Mouse (Mus musculus) liver, embryonic 14.5 days (tissue): Measurements from ENCODE around the gene Rims4. TPM values are rescaled to one million over a fixed set of nuclear protein-coding genes. Genes with fewer than 3 reads are reported as not detected.

Experiments
- ATAC-seq: fragments of 200-750 bp; cut with Nextera tagmentation; 2 replicates; pipeline ENCODE4 v1.8.0; 2017; ENCODE audit warnings: moderate number of reproducible peaks, mild to moderate bottlenecking, moderate library complexity; ENCODE audit not compliant: insufficient read depth
- DNase-seq, 3 experiments: peaks; one replicate each; pipeline ENCODE4 v3.0.0-alpha.2; 2012 to 2013; ENCODE audit warnings: low read depth in 3 of 3, low spot score in 3 of 3
- H3K27ac ChIP-seq: fragments of 300-500 bp; sonication (generic); 2 replicates; pipeline ENCODE4 v1.5.1; 2014; ENCODE audit warnings: moderate library complexity, mild to moderate bottlenecking, control low read depth, inconsistent platforms
- H3K27me3 ChIP-seq: fragments of 300-500 bp; sonication (generic); 2 replicates; pipeline ENCODE4 v1.6.1; 2014; ENCODE audit warnings: mild to moderate bottlenecking, low read length, moderate library complexity; ENCODE audit not compliant: control insufficient read depth, insufficient read depth
- H3K36me3 ChIP-seq: fragments of 300-500 bp; sonication (generic); replicated peaks from 2 replicates; pipeline ENCODE4 v1.6.1; 2014; ENCODE audit warnings: low read depth; ENCODE audit not compliant: control insufficient read depth, insufficient read depth
- H3K4me1 ChIP-seq, 2 experiments: fragments of 200-500 bp in 1 of 2; fragments of 300-500 bp in 1 of 2; sonication (generic) in 1 of 2; replicated peaks; 2 replicates each; pipeline ENCODE4 v1.6.1; 2012 to 2014; ENCODE audit warnings: antibody characterized with exemption in 1 of 2, inconsistent platforms in 1 of 2, low read length in 1 of 2; ENCODE audit not compliant: control insufficient read depth in 2 of 2, insufficient read depth in 2 of 2
- H3K4me2 ChIP-seq: fragments of 300-500 bp; sonication (generic); 2 replicates; pipeline ENCODE4 v1.6.1; 2014; ENCODE audit warnings: low read depth, mild to moderate bottlenecking, control low read depth, moderate library complexity
- H3K4me3 ChIP-seq, 2 experiments: fragments of 200-500 bp in 1 of 2; fragments of 300-500 bp in 1 of 2; sonication (generic) in 1 of 2; 2 replicates each; pipeline ENCODE4 v1.5.1; 2012 to 2014; ENCODE audit warnings: low read depth in 2 of 2, low read length in 2 of 2, mild to moderate bottlenecking in 2 of 2, control low read depth in 1 of 2, inconsistent platforms in 1 of 2, moderate library complexity in 1 of 2; ENCODE audit not compliant: insufficient read depth in 1 of 2
- H3K9ac ChIP-seq: fragments of 300-500 bp; sonication (generic); replicated peaks from 2 replicates; pipeline ENCODE4 v1.6.1; 2014; ENCODE audit warnings: mild to moderate bottlenecking, control low read depth, moderate library complexity
- H3K9me3 ChIP-seq: fragments of 300-500 bp; sonication (generic); 2 replicates; pipeline ENCODE4 v1.6.1; 2016; ENCODE audit warnings: low read length, mixed read lengths; ENCODE audit not compliant: control insufficient read depth
- CTCF ChIP-seq: IDR thresholded peaks from 2 replicates; pipeline ENCODE4 v1.5.1; 2016; ENCODE audit warnings: antibody characterized with exemption, low read depth, control low read depth
- EP300 ChIP-seq: IDR thresholded peaks from 2 replicates; pipeline ENCODE4 v1.6.1; 2016; ENCODE audit warnings: antibody characterized with exemption, low read depth
- WGBS: fragments of 180-500 bp; shearing (Covaris S2); extraction: QIAGEN DNeasy Blood & Tissue Kit; methylation state at CpG from one replicate; pipeline ENCODE4 v1.1.7; 2014; ENCODE audit not compliant: insufficient replicate concordance; 5-methylcytosine and 5-hydroxymethylcytosine counted together
- polyA plus RNA-seq, 2 experiments: library from polyadenylated mRNA; depleted of rRNA in 1 of 2; stranded (reverse) in 1 of 2; unstranded in 1 of 2; fragments of >200 nt; fragmentation: Nextera tagmentation in 1 of 2; extraction: Ambion mirVana in 1 of 2; gene quantifications; 2 replicates each; pipeline versions ENCODE4 v1.2.1 to v1.2.3; 2012 to 2014

Rims4 gene
- polyA plus RNA-seq, 2 experiments, result 0.12 to 0.14 TPM

DNA sequence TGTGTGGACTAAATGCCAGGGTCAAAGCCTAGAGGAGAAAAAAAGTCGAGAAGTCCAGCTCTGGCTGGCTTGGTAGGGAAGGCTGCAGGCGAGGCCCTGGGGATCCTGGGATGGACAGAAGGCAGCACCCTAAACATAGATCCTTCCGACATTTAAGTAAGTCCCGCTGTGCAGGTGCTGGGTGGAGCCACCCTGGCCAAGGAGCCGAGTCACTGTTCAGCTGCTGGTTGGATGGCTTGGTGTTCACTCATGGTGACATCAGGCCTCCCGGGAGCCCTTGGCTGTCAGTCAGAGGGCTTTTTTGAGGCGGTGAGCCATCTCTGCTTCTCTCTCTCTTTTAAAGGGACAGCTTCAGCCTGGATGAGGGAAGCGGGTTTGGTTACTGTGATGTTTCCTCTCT, 21.0 kb upstream of the Rims4 start:
- Histone ChIP-seq H3K4me2 (no peak overlapping the region), H3K9me3 (no peaks in the 10 kb centered on the region), H3K36me3 (no peaks in the 10 kb centered on the region), H3K4me3 (no peak overlapping the region), H3K27ac (no peak overlapping the region), H3K4me1 (no peaks in the 10 kb centered on the region), H3K9ac (no peak overlapping the region), H3K27me3 (no peaks in the 10 kb centered on the region)
- ATAC-seq (no peak), DNase-seq (no peak)
- 29% methylated on average over 8 of the region's 8 CpGs for WGBS
- TF ChIP-seq EP300 (no peak), CTCF (no peak)

DNA sequence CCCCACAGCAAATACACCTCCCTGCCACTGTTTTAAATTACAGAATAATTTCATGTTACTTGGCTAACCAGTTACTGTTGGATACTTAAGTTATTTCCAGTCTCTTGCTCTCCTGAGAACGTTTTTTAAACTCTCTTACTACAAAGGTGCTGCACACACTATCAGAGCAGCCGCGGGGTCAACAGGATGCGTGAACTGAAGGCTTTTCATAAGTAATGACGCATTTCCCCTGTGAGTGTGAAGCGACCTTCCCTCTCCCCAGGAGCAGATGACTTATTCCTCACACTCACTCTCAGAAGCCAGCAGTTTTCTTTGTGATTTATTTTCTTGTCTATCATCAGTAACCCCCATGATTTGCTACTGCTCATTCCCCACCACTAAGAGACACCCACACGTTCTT, 13.7 kb upstream of the Rims4 start:
- Histone ChIP-seq H3K4me1 (no peaks in the 10 kb centered on the region), H3K27me3 (no peaks in the 10 kb centered on the region), H3K9me3 (no peaks in the 10 kb centered on the region), H3K9ac (no peak overlapping the region), H3K4me2 (no peak overlapping the region), H3K36me3 (no peaks in the 10 kb centered on the region), H3K4me3 (no peak overlapping the region), H3K27ac (no peak overlapping the region)
- DNase-seq (no peak), ATAC-seq (no peak)
- WGBS, result 26% methylated on average over 7 of the region's 7 CpGs
- no peak for TF ChIP-seq CTCF
- TF ChIP-seq EP300, result no peak

DNA sequence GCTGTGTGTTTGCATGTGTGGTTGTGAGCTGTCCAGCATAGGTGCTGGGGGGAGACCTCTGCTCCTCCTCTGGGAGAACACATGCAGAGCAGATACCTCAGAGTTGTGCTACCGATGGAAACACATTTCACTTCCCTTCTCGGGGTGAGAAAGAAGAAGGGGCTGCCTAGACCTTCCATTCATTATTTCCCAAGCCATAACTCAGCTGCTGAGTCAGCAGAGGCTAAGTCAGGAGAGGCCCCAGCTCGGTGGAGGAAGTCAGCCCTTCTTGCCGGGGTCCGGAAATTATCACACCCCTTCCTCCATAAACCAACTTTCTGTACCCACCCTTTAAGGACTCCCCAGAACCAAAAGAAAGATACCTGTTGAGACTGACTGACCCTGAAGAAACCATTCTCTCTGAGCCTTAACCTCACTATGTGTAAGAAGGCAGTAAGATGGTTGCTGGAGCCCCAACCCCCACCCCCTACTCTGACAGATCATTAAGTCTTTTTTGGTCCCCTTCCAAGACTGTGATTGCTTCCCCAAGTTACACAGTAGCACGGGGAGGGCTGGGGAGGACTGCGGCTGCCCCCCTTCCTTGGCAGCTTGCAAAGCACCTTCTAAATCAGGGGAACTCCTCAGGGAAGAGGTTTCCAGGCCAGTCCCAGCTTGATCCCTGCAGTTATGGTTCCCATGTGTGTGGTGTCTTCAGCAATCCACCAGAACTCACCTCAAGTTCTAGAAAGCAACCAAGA, 10.1 kb upstream of the Rims4 start:
- no peak overlapping the region for H3K27ac ChIP-seq
- H3K4me3 ChIP-seq, result no peak overlapping the region
- no peak for DNase-seq
- 26% methylated on average over 7 of the region's 7 CpGs for whole genome bisulfite sequencing
- H3K9me3 ChIP-seq, result no peaks in the 10 kb centered on the region
- no peaks in the 10 kb centered on the region for H3K36me3 ChIP-seq
- no peak for TF ChIP-seq EP300
- TF ChIP-seq CTCF, result no peak
- no peaks in the 10 kb centered on the region for H3K4me1 ChIP-seq
- no peak for ATAC-seq
- H3K4me2 ChIP-seq, result no peak overlapping the region
- H3K9ac ChIP-seq, result no peak overlapping the region
- no peaks in the 10 kb centered on the region for H3K27me3 ChIP-seq

DNA sequence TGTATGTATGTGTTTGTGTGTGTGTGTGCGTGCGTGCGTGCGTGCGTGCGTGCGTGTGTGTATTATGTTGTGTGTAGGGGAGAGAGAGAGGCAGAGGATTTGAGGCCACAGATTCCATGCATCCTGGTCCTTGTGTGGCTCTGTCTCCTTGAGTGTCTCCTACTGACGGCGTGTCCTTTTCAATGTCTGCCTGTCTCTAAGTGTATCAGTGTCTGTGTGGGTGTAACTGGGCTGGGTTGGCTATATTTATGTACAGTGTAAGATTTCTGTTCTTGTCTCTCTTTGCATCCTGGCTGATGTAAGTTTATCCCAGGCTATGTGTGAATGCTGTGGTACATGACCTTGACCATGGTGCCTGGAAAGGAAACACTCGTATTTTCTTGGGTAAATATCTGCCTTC, 6.6 kb upstream of the Rims4 start:
- ATAC-seq, result no peak
- H3K36me3 ChIP-seq, result no peaks in the 10 kb centered on the region
- H3K4me3 ChIP-seq, result no peak overlapping the region
- H3K4me2 ChIP-seq, result no peak overlapping the region
- H3K27me3 ChIP-seq, result peaks cover 4% of the 10 kb centered on the region
- no peaks in the 10 kb centered on the region for H3K4me1 ChIP-seq
- no peak overlapping the region for H3K27ac ChIP-seq
- WGBS, result 77% methylated on average over 10 of the region's 10 CpGs
- H3K9me3 ChIP-seq, result no peaks in the 10 kb centered on the region
- TF ChIP-seq CTCF (no peak), EP300 (no peak)
- no peak overlapping the region for H3K9ac ChIP-seq
- DNase-seq, result no peak

DNA sequence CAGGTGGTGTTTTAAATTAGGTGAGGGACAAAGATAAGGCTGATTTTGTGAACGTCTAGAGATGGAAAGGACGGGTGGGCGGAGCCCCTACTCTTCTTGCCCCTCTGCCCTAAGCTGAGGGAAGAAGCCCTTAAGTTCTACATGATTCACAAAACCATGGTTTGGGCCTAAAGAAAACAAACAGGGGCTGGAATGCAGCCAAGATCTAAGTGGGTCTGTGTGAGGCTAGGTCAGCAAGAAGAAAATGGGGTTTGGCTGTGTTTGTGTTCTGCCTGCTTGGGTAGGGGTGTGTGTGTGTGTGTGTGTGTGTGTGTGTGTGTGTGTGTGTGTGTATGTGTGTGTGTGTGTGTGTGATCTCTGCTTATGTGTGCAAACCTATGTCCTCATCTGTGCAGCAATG, 6.0 kb upstream of the Rims4 start:
- TF ChIP-seq CTCF (no peak), EP300 (no peak)
- no peak for ATAC-seq
- no peak overlapping the region for H3K4me3 ChIP-seq
- H3K4me2 ChIP-seq, result no peak overlapping the region
- H3K27ac ChIP-seq, result no peak overlapping the region
- DNase-seq, result no peak
- H3K9me3 ChIP-seq, result no peaks in the 10 kb centered on the region
- H3K27me3 ChIP-seq, result peaks cover 8% of the 10 kb centered on the region
- H3K4me1 ChIP-seq, result no peaks in the 10 kb centered on the region
- H3K9ac ChIP-seq, result no peak overlapping the region
- WGBS, result 48% methylated on average over 3 of the region's 3 CpGs
- H3K36me3 ChIP-seq, result no peaks in the 10 kb centered on the region
